Mouse (Mus musculus) central nervous system, embryonic 18 days (tissue): Measurements from ENCODE around the gene Strip1. TPM values are rescaled to one million over a fixed set of nuclear protein-coding genes. Genes with fewer than 3 reads are reported as not detected.

ENCODE experiments used
- polyA plus RNA-seq: library from polyadenylated mRNA; depleted of rRNA; stranded (reverse); fragments of >200 nt; gene quantifications from 2 replicates; pipeline ENCODE4 v1.2.3, GENCODE M21; 2012; rRNA removed

The Strip1 gene
- polyA plus RNA-seq = 181 and 186 TPM in 2 replicates

DNA sequence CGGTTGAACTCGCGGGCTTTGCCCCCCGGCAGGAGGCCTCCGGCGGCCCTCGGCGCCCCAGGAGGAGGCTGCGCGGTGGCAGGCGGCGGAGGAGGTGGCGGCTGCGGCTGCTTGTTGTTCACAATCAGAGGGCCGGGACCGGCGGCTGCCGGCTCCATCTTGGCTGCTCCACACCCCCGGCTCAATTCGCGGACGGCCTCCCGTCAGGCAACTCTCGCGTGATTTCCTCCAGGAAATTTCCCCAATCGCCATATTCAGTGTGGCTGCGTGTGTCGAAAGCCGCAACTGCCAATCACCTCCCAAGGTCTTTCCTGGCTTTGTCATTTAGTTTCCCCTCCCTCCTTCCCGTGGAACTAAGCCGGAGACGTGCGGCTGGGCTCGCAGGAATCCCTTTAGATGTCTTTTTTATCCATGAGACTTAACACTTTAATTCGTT is at the start of gene Strip1:
Strip1 (minus strand) TSS at position 172 of the 436 bp plus-strand sequence.

DNA sequence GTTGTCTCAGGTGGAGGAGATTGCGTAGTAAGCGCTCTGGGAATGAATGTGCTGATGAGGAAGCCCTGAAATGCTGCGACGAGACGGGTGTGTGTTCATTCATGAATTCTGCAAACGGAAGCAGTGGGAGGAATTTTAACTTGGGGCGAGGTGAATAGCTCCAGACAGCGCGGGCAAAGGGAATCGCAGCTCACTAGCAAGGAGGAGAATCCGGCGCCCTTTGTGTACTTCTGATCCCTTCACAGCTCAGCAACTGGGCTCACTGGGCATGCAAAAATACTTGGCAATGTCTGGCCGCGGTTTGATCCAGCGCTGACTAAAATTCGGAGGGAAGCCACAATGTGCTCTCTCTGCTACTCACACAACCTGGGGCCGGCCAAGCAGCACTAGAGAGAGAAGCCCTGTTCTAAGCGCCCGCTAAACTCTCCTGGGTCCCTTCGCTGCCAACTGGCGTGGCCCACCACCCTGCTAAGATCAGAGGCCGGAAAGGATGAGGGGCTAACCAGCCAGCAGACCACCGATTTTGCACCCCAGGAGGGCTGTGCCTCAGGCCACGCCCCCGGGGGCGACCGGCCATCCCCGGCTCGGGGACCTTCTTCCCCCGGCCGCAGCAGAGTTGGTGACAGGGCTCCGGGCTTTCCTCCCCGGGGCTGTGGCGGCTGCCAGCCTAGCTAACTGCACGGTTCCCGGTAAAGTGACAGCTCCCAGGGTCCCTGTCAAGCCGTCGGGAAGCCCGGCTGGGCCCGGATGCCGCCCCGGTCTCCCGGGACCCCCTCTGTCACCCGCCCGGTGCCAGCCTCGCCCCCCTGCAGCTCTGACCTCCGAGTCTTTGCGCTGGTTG is 592 bp downstream of the Strip1 start, which contains the start of gene Gm10961:
Gm10961 (plus strand) TSS at position 641 of the 841 bp plus-strand sequence.

GRCm38 (mm10) chr3:107594662-107595263 is 36.7 kb downstream of the Strip1 start, which contains the start of gene Alx3:
Gene Alx3 (plus strand): TSS chr3:107595031.

Other genes starting within 250 kb of the Strip1 start
- gene Kcnc4, start 172.1 kb downstream of the Strip1 start, polyA plus RNA-seq = 20.4 and 21.8 TPM in 2 replicates
- gene Slc6a17, start 113.7 kb downstream of the Strip1 start, polyA plus RNA-seq = 57.2 and 65.0 TPM in 2 replicates
- gene Ubl4b, start 76.6 kb downstream of the Strip1 start, polyA plus RNA-seq = 0.05 TPM in 1 of 2 replicates, not detected in the other
- 1.3 and 2.2 TPM in 2 replicates for gene Alx3, start 36.7 kb downstream of the Strip1 start, polyA plus RNA-seq
- not detected in 2 replicates for gene Gm10961, start 372 bp downstream of the Strip1 start, polyA plus RNA-seq
- 201 and 208 TPM in 2 replicates for gene Ahcyl1, start 64.9 kb upstream of the Strip1 start, polyA plus RNA-seq
- 7.5 and 8.0 TPM in 2 replicates for gene Csf1, start 128.8 kb upstream of the Strip1 start, polyA plus RNA-seq
- 0.03 TPM in 1 of 2 replicates, not detected in the other for gene Eps8l3, start 245.5 kb upstream of the Strip1 start, polyA plus RNA-seq